Mouse (Mus musculus) thymus, postnatal 14 days (tissue): ENCODE measurements around the gene Cetn2.

Source experiments
- DNase-seq: peaks from one replicate; pipeline ENCODE4 v3.0.0; 2021

Cetn2 gene

GRCm38 (mm10) chrX:72917884-72918681 is at the start of gene Cetn2, which contains the start of gene Nsdhl:
TSS of gene Cetn2 (minus strand) at chrX:72918411.
TSS of gene Nsdhl (plus strand) at chrX:72918557.
- DNase-seq: peak; percentile 85

DNA sequence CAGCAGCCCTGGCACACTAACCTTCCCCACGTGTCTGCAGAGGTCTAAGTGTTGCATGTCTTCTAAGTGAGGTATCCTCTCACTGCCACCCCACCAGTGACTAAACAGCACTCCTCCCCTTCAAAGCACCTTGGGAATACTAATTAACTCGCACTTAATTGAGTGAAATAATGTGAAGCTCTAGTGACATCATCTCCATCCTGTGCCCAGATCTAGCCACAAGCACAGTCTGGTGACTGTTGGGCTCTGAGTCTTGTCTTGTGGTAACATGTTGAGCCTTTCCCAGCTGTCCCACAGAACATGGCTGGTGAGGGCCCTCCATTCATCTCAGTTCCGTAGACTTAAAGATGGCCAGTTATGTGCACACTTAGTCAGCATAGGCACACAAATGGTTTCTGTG is 44.5 kb upstream of the Cetn2 start:
- DNase-seq: no peak

DNA sequence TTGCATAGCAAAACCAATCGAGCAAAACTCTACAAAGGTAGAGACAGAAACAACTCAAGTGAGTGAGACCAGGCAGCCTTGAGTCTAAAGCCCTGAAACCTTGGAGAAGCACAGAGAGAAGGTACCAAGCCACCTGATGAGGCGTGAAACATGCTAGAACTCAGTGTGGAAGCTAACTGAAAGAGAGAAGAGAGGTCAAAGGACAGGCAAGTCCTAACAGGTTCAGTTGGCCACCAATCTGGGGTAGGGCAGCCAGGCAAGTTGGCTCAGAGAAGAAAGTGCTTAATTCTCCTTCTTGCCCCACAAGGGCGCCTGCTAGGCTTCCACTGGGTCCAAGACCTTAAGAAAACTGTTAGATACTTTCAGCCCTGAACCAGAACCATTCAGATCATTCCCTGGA is 43.3 kb upstream of the Cetn2 start:
- DNase-seq: no peak

DNA sequence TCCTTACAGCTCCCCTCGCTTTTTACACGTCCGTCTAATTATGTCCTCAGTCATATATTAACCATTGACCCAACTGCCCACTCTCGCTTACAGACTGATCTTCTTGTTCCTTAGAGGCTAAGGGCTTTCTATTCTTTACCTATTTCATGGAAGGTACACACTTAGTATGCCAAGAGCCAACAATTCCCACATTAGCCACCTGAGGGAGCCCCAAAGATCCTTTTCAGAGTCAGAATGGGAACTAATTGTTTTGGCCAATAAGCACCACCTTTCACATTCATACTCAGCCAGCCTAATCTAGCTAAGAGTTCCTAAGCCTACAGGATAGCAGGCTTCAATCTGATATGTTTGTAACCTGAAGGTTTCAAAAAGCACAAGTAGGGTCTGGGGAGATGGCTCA is 42.2 kb upstream of the Cetn2 start:
- DNase-seq: peak; percentile 3

DNA sequence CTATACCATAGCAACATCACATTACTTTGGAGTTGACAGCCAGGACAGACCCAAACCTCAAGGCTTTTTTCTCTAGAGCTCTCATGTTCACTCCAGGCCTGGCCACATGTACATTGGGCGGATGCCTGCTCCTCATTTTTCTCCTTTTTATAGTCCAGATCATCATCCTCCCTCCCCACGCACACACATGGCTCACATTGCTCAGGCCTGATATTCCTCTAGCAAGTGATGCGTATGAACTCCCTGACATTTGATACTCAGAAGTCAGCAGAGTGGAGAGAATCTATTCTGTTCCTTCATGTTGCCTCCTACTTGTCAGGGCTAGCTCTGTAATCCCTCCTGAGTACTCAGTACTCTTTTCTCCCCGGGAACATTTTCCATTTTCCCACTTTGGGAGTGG is 38.3 kb upstream of the Cetn2 start:
- DNase-seq: no peak

- DNase-seq: no peak
Measured at GRCm38 (mm10) chrX:72953464-72953863, 35.3 kb upstream of the Cetn2 start.

DNA sequence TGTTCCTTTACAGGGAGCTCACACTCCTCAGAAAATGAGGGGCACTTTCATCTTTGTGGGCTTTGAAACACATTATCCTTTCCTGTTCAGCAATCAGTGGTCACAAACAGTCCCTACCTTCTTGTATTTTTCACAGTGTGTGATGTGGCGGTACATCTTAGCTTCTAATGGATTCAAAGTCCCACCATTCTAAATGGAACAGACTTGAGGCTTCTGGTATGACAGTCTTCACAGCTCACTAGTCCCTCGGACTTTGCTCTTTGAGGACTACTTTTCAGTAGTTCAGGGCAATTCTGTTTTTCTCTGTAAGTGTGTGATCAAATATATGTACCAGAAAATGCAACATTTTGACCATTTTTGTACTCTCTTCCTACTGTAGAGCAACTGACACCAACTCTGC is 3.2 kb upstream of the Cetn2 start:
- no peak for DNase-seq

GRCm38 (mm10) chrX:72918682-72919059 is 460 bp upstream of the Cetn2 start:
- no peak for DNase-seq

DNA sequence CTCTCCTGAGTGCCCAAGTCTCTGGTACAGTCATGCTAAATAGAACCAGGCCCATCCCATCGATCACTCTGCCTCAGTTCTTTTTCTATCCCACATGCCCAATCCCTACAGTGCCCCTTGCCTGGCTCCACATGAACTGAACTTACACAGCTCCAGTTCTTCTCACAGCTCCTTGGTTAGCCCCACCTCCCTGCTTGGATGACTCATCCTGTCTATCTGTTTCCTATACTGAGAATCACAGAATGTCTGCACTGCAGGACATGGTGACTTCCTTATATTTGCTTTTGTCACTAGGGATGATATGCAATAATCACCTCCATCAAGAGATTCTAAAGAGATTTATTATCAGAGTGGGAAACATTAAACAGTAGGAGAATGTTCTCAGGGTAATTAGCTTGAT is 6.6 kb downstream of the Cetn2 start:
- no peak for DNase-seq

DNA sequence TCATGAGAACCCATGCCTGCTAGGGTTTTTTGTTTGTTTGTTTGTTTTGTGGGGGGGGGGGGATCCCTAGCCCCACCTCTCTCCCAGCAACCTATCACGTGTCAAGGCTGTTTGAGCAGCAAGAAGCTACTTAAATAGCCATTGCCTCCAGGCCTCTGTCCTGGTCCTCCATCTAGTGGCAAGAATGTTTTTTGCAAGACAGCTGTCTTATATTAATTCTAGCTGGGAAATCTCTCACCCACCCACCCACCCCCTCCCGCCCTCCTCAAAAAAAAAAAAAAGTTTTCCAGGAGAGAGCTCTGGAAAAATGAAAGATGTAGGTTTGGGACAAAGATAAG is 9.8 kb downstream of the Cetn2 start:
- DNase-seq: peak; percentile 6

DNA sequence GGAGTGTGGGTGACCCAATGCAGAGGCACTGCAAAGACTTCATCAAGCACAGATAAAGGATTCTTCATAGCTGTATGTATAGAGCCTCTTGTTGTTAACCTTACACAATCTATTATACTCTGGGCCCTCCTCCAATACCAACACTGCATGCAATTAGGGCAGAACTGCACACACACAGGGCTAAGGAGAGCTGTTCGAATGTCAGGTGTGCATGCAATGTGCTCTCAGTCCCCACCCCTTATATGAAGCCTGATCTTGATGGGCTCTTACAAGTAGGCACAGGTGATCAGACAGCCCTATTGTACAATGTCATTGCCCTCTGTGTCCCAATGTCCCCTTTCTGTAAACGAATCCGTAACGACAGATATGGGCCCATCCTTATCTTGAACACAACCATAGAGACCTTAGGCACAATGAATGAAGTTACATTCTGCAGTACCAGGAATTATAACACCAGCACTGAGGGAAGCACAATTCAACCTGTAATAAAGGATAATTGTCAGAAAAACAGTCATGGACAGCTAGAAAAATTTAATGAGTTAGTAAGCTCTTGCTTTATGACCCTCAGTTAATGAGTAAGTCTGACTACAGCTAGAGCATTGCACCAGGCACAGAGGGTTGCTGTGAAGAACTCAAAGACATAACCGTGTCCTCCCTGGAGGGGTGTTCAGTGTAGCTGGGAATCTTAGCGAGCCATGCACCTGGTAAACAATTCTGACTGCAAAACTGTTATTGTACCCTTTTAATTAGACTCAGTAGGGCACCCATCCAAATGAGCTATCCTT is 10.4 kb downstream of the Cetn2 start:
- DNase-seq: no peak

- DNase-seq: no peak
Measured at GRCm38 (mm10) chrX:72902530-72902929, 15.7 kb downstream of the Cetn2 start.

DNA sequence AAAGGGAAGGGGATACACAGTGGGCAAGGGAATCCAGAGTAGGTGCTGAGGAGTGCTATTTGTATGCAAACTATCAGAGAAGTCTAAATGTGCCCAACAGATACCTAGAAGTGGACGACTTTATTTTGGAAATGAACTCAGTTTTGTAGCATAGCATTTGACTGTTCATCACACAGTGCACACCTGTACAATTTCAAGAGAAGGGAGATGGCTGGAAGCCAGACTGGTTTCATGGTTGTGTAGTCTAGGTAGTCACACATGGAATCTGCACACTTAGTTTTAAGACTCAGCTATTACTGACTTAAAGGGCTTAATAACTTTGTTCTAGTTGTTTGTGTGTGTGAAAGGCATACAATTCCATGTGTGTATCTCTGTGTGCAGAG is 22.2 kb downstream of the Cetn2 start:
- no peak for DNase-seq

- no peak for DNase-seq
Measured at GRCm38 (mm10) chrX:72895388-72896054, 22.7 kb downstream of the Cetn2 start.
